Mouse (Mus musculus) intestine, embryonic 14.5 days (tissue): ENCODE results near the gene Nol9. TPM values are rescaled to one million over a fixed set of nuclear protein-coding genes. Genes with fewer than 3 reads are reported as not detected.

Experiments used
- ATAC-seq: fragments of 200-750 bp; cut with Nextera tagmentation; replicated peaks from 2 replicates; pipeline ENCODE4 v1.8.0; 2017; ENCODE audit warnings: low read depth, moderate number of reproducible peaks, moderate TSS enrichment, moderate library complexity; ENCODE audit not compliant: low FRiP score, low TSS enrichment
- DNase-seq: peaks from one replicate; pipeline ENCODE4 v3.0.0-alpha.2; 2018; ENCODE audit warnings: low spot score
- H3K27ac ChIP-seq: fragments of 300-500 bp; sonication (generic); 2 replicates; pipeline ENCODE4 v1.5.1; 2014; ENCODE audit warnings: low read depth, mild to moderate bottlenecking, control low read depth
- H3K27me3 ChIP-seq: fragments of 300-500 bp; sonication (generic); replicated peaks from 2 replicates; pipeline ENCODE4 v1.6.1; 2014; ENCODE audit warnings: low read length, control low read depth; ENCODE audit not compliant: control insufficient read depth, insufficient read depth
- H3K36me3 ChIP-seq: fragments of 300-500 bp; sonication (generic); 2 replicates; pipeline ENCODE4 v1.6.1; 2014; ENCODE audit warnings: low read length, control low read depth; ENCODE audit not compliant: control insufficient read depth, insufficient read depth
- H3K4me1 ChIP-seq: fragments of 300-500 bp; sonication (generic); replicated peaks from 2 replicates; pipeline ENCODE4 v1.6.1; 2014; ENCODE audit warnings: low read length, control low read depth, mixed read lengths; ENCODE audit not compliant: control insufficient read depth, insufficient read depth
- H3K4me2 ChIP-seq: fragments of 300-500 bp; sonication (generic); 2 replicates; pipeline ENCODE4 v1.6.1; 2014; ENCODE audit warnings: low read length
- H3K4me3 ChIP-seq: fragments of 300-500 bp; sonication (generic); 2 replicates; pipeline ENCODE4 v1.5.1; 2014; ENCODE audit warnings: low read depth, low read length, control low read depth, mixed read lengths
- H3K9ac ChIP-seq: fragments of 300-500 bp; sonication (generic); 2 replicates; pipeline ENCODE4 v1.6.1; 2014; ENCODE audit warnings: mild to moderate bottlenecking, low read length
- H3K9me3 ChIP-seq: fragments of 300-500 bp; sonication (generic); 2 replicates; pipeline ENCODE4 v1.6.1; 2016; ENCODE audit warnings: low read length, control low read depth; ENCODE audit not compliant: control insufficient read depth
- WGBS: fragments of 180-500 bp; shearing (Covaris S2); extraction: QIAGEN DNeasy Blood & Tissue Kit; methylation state at CpG from one replicate; pipeline ENCODE4 v1.1.7; 2014; 5-methylcytosine and 5-hydroxymethylcytosine counted together
- polyA plus RNA-seq: library from polyadenylated mRNA; unstranded; fragments of >200 nt; fragmentation: Nextera tagmentation; extraction: Ambion mirVana; gene quantifications from 2 replicates; pipeline ENCODE4 v1.2.1, GENCODE M21; 2014

The Nol9 gene
- polyA plus RNA-seq, 1 experiment from 2014 or later, result 36.0 TPM

DNA sequence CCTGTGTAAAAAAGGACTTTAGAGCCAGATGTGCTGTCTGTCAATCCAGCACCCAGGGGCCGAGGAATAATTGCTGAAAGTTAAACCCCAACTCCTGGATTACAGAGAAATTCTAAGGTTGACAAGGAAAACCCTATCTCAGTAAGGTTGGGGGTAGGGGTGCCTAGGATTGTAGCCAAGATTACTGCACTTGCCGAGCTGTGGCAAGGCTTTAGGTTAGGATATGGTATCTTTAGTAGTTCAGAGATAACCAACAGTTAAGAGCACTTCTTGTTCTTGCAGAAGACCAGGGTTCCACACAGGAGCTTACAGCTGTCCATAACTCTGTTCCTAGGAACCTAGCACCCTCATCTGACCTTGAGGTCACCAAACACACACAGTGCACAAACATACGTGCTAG, 41.4 kb upstream of the Nol9 start:
- peak overlapping the region; percentile 69 for H3K4me2 ChIP-seq
- no peak for ATAC-seq
- peaks cover under 1% of the 10 kb centered on the region; the same call in 1 of the 2 replicates for H3K36me3 ChIP-seq
- peaks cover 9% of the 10 kb centered on the region; the same call in 1 of the 2 replicates for H3K4me1 ChIP-seq
- DNase-seq, result no peak
- H3K9ac ChIP-seq, result peak overlapping the region; percentile 75; the same call in 1 of the 2 replicates
- H3K27ac ChIP-seq, result no peak overlapping the region
- no peaks in the 10 kb centered on the region for H3K27me3 ChIP-seq
- H3K9me3 ChIP-seq, result no peaks in the 10 kb centered on the region
- H3K4me3 ChIP-seq, result peak overlapping the region; percentile 92; the same call in 1 of the 2 replicates
- 70% methylated on average over 3 of the region's 3 CpGs for WGBS

DNA sequence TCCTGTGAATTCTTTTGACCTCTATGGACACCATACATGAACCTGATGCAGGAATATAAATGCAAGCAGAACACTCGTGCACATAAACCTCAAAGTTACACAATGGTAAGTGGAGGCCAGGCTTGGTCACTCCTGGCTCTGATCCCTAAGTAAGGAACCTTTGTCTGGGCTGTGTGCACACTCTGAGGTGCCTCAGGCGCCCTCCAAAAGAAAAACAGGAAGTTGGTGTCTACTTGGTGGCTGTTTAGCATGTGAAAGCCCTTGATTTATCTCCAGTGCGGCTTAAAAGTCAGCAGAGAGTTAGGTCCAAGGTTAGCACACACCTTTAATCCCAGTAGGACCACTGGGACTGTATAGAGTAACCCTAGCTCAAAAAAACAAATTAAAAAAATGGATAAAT, 39.6 kb upstream of the Nol9 start:
- no peaks in the 10 kb centered on the region for H3K9me3 ChIP-seq
- WGBS, result 56% methylated on average over 3 of the region's 3 CpGs

DNA sequence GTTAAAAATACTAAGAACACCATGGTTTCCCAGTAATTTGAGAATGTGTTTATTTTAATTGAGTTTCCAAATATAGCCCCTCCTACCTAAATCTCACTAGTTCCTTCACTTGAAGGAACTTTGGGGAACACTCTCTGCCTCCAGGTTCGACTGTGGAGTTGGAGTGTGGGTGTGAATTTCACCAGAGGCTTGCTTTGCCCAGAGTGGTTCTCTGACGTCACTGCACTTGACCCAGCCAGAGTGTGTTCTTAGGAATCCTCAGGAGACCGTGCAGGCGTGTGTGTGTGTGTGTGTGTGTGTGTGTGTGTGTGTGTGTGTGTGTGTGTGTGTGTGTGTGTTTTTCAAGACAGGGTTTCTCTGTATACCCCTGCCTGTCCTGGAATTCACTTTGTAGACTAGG, 38.2 kb upstream of the Nol9 start:
- H3K9me3 ChIP-seq, result no peaks in the 10 kb centered on the region
- no peak for DNase-seq
- no peaks in the 10 kb centered on the region for H3K36me3 ChIP-seq
- no peaks in the 10 kb centered on the region for H3K27me3 ChIP-seq
- no peak overlapping the region for H3K4me3 ChIP-seq
- no peak for ATAC-seq
- no peak overlapping the region for H3K4me2 ChIP-seq
- H3K9ac ChIP-seq, result no peak overlapping the region
- 28% methylated on average over 4 of the region's 4 CpGs for WGBS
- peaks cover 7% of the 10 kb centered on the region; the same call in 1 of the 2 replicates for H3K4me1 ChIP-seq
- H3K27ac ChIP-seq, result no peak overlapping the region

More for the DNA sequence above, 39.6 kb upstream of the Nol9 start:
- Histone ChIP-seq H3K27me3 (no peaks in the 10 kb centered on the region), H3K4me1 (peaks cover 7% of the 10 kb centered on the region; the same call in 1 of the 2 replicates), H3K9ac (no peak overlapping the region), H3K4me2 (no peak overlapping the region), H3K27ac (no peak overlapping the region), H3K4me3 (no peak overlapping the region), H3K36me3 (no peaks in the 10 kb centered on the region)
- no peak for DNase-seq
- ATAC-seq, result no peak

DNA sequence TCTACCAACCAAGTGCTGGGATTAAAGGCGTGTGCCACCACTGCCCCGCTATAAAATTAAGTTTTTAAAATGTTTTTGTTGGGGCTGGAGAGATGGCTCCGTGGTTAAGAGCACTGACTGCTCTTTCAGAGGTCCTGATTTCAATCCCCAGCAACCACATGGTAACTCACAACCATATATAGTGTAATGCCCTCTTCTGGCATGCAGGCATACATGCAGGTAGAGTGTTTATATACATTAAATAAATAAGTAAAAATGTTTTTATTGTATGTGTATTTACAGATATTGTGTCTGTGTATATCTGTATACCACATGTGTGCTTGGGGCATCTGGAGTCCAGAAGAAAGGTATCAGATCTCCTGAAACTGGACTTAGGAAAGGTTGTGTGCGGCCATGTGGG, 37.8 kb upstream of the Nol9 start:
- Histone ChIP-seq H3K27ac (no peak overlapping the region), H3K9me3 (no peaks in the 10 kb centered on the region), H3K4me3 (no peak overlapping the region), H3K4me2 (no peak overlapping the region), H3K36me3 (no peaks in the 10 kb centered on the region), H3K9ac (no peak overlapping the region), H3K27me3 (no peaks in the 10 kb centered on the region), H3K4me1 (peaks cover 7% of the 10 kb centered on the region; the same call in 1 of the 2 replicates)
- no peak for DNase-seq
- WGBS, result 70% methylated on average over 4 of the region's 4 CpGs
- ATAC-seq, result no peak

DNA sequence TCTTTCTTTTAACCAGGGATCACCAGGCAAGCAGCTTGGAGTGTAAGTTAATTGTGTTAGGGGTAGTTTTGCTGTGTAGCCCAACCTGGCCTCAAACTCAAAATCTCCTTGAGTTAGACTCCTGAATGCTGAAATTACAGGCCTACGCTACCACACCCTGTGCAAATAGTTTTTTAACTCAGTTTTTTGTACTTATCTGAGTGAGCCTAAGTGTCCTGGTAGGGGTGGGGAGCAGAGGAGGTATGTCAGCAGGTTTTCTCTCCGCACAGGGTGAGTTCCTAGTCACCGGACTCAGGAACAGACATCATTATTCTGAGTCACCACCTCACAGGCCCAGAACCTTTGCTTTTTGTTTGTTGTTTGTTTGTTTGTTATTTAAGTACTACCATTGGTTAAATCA, 37.1 kb upstream of the Nol9 start:
- H3K4me1 ChIP-seq, result peaks cover 9% of the 10 kb centered on the region
- DNase-seq, result no peak
- no peak for ATAC-seq
- no peak overlapping the region for H3K4me2 ChIP-seq
- no peak overlapping the region for H3K9ac ChIP-seq
- H3K27me3 ChIP-seq, result no peaks in the 10 kb centered on the region
- no peaks in the 10 kb centered on the region for H3K9me3 ChIP-seq
- 89% methylated on average over 3 of the region's 3 CpGs for whole genome bisulfite sequencing
- H3K27ac ChIP-seq, result no peak overlapping the region
- H3K36me3 ChIP-seq, result no peaks in the 10 kb centered on the region
- H3K4me3 ChIP-seq, result no peak overlapping the region

DNA sequence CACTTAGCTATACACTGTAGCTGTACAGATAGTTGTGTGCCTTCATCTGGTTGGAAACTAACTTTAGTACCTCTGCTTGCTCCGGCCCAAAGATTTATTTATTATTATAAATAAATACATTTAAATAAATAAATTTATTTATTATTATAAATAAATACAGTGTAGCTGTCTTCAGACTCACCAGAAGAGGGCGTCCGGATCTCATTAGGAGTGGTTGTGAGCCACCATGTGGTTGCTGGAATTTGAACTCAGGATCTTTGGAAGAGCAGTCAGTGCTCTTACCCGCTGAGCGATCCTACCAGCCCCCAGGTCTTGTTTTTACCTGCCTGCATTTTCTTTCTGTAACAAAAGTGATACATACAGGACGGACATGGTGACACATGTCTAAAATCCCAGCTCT, 33.0 kb upstream of the Nol9 start:
- WGBS, result 81% methylated on average over 6 of the region's 6 CpGs
- ATAC-seq, result no peak
- H3K27me3 ChIP-seq, result no peaks in the 10 kb centered on the region
- no peak overlapping the region for H3K27ac ChIP-seq
- no peaks in the 10 kb centered on the region for H3K36me3 ChIP-seq
- no peak overlapping the region for H3K4me2 ChIP-seq
- H3K4me1 ChIP-seq, result peaks cover 27% of the 10 kb centered on the region
- no peak for DNase-seq
- no peak overlapping the region for H3K9ac ChIP-seq
- no peaks in the 10 kb centered on the region for H3K9me3 ChIP-seq
- H3K4me3 ChIP-seq, result no peak overlapping the region

DNA sequence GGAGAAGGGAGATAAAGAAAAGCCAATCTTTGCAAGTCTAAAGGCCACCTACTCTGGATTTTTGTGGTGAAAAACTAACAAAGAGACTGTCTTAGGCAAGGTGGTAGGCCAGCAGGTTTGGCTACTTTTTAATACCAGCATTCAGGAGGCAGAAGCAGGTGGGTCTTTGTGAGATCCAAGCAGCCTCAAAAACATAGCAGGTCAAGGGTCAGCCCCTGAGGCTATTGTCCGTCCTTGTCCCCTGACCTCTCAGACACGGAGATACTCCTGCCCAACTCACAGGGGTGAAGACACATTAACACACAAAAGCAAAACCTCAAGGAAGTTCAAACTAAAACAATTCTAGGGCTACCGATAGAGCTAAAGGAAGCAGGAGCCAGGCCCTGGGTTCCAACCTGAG, 32.3 kb upstream of the Nol9 start:
- Histone ChIP-seq H3K27me3 (no peaks in the 10 kb centered on the region), H3K4me1 (peaks cover 33% of the 10 kb centered on the region), H3K9ac (no peak overlapping the region), H3K36me3 (no peaks in the 10 kb centered on the region), H3K4me3 (no peak overlapping the region), H3K4me2 (no peak overlapping the region), H3K27ac (peak overlapping the region; percentile 85), H3K9me3 (no peaks in the 10 kb centered on the region)
- WGBS, result 39% methylated on average over 3 of the region's 3 CpGs
- no peak for ATAC-seq
- no peak for DNase-seq

DNA sequence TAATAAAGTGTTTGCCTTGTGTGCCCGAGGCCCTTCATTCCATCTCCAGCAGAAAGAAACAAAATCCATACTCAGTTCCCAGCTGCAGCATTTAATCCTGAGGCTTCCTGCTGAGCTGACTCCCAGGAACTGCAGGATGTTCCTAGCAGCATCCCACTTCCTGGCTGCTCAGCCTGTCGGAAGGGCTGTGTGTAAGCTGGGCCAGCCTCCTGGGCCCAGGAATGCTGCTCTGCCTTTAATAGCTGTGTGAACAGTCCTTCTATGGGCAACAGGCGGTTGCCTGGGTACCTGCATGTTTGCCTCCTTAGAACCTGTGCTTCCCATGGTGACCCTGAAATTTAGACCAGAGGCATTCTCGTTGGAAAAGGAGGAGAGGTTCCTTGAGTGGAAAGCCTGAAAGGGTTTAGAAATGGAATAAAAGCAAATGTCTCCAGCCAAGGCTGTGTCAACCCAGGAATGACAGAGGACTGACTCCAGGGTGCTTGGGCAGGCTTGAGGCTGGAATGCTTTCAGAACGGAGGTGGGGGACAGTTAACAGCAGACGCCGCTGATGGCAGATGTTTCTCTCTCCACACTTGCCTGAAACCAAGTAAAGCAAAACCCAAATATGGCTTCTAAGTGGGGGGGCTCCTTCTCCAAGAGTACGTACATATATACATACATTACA, 31.5 kb upstream of the Nol9 start:
- no peaks in the 10 kb centered on the region for H3K27me3 ChIP-seq
- 6% methylated on average over 8 of the region's 8 CpGs for WGBS
- ATAC-seq, result 0 out of 2 replicates have a peak, but pooled peaks have one; percentile 20
- H3K27ac ChIP-seq, result peak overlapping the region; percentile 85
- peak overlapping the region; percentile 90 for H3K4me2 ChIP-seq
- H3K9ac ChIP-seq, result peak overlapping the region; percentile 66; the same call in 1 of the 2 replicates
- H3K4me3 ChIP-seq, result peak overlapping the region; percentile 82
- H3K36me3 ChIP-seq, result 0 out of 2 replicates have a peak, but pooled peaks cover 7% of the 10 kb centered on the region
- no peaks in the 10 kb centered on the region for H3K9me3 ChIP-seq
- H3K4me1 ChIP-seq, result peaks cover 33% of the 10 kb centered on the region
- DNase-seq, result peak; percentile 69

DNA sequence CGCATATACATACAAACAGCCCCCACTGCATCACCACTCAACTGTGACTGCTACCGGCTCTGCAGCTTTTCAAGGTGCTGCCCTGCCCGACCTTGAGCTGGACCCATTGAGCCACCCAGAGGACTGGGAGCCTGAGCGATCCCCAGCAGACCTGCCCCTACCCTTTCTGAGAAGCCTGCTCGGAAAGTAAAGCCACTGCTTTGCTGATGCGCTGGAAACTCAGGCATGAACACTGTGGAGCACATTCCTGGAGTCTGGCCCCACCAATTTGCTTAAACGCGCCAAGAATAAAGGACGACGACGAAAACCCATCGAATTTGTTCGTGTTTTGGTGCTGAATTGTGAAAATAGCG, 31.0 kb upstream of the Nol9 start:
- H3K4me2 ChIP-seq, result peak overlapping the region; percentile 90
- 0 out of 2 replicates have a peak, but pooled peaks cover 12% of the 10 kb centered on the region for H3K36me3 ChIP-seq
- no peaks in the 10 kb centered on the region for H3K9me3 ChIP-seq
- ATAC-seq (no peak), DNase-seq (no peak)
- under 1% methylated on average over 14 of the region's 14 CpGs for WGBS
- peak overlapping the region; percentile 82 for H3K4me3 ChIP-seq
- peaks cover 33% of the 10 kb centered on the region for H3K4me1 ChIP-seq
- H3K27me3 ChIP-seq, result no peaks in the 10 kb centered on the region
- H3K27ac ChIP-seq, result peak overlapping the region; percentile 85
- peak overlapping the region; percentile 66 for H3K9ac ChIP-seq
